Mouse (Mus musculus) hindbrain, embryonic 13.5 days (tissue): Measurements from ENCODE around the gene Clock. TPM values are rescaled to one million over a fixed set of nuclear protein-coding genes. Genes with fewer than 3 reads are reported as not detected.

ENCODE experiments used
- ATAC-seq: fragments of 200-750 bp; cut with Nextera tagmentation; 2 replicates; pipeline ENCODE4 v1.8.0; 2017; ENCODE audit warnings: moderate TSS enrichment; ENCODE audit not compliant: low FRiP score
- H3K27ac ChIP-seq: fragments of 300-500 bp; sonication (generic); 2 replicates; pipeline ENCODE4 v1.5.1; 2015; ENCODE audit warnings: inconsistent platforms, mild to moderate bottlenecking, moderate library complexity
- H3K27me3 ChIP-seq: fragments of 300-500 bp; sonication (generic); 2 replicates; pipeline ENCODE4 v1.6.1; 2015; ENCODE audit warnings: mild to moderate bottlenecking, inconsistent platforms
- H3K36me3 ChIP-seq: fragments of 300-500 bp; sonication (generic); 2 replicates; pipeline ENCODE4 v1.6.1; 2015; ENCODE audit warnings: mild to moderate bottlenecking, inconsistent platforms
- H3K4me1 ChIP-seq: fragments of 300-500 bp; sonication (generic); replicated peaks from 2 replicates; pipeline ENCODE4 v1.6.1; 2015; ENCODE audit warnings: inconsistent platforms
- H3K4me2 ChIP-seq: fragments of 300-500 bp; sonication (generic); 2 replicates; pipeline ENCODE4 v1.6.1; 2015; ENCODE audit warnings: inconsistent platforms, mild to moderate bottlenecking, moderate library complexity
- H3K4me3 ChIP-seq: fragments of 300-500 bp; sonication (generic); 2 replicates; pipeline ENCODE4 v1.5.1; 2015; ENCODE audit warnings: mild to moderate bottlenecking, inconsistent platforms
- H3K9ac ChIP-seq: fragments of 300-500 bp; sonication (generic); 2 replicates; pipeline ENCODE4 v1.6.1; 2015; ENCODE audit warnings: mild to moderate bottlenecking, inconsistent platforms
- H3K9me3 ChIP-seq: fragments of 300-500 bp; sonication (generic); 2 replicates; pipeline ENCODE4 v1.6.1; 2016; ENCODE audit warnings: inconsistent platforms
- WGBS: fragments of 180-500 bp; shearing (Covaris S2); methylation state at CpG from one replicate; pipeline ENCODE4 v1.1.7; 2015; 5-methylcytosine and 5-hydroxymethylcytosine counted together
- polyA plus RNA-seq: library from polyadenylated mRNA; unstranded; fragments of >200 nt; fragmentation: Nextera tagmentation; extraction: Ambion mirVana; gene quantifications from 2 replicates; pipeline ENCODE4 v1.2.1, GENCODE M21; 2015

Gene Clock
- polyA plus RNA-seq, 1 experiment from 2014 or later: 15.6 TPM

GRCm38 (mm10) chr5:76245419-76245818 lies 59.2 kb downstream of the Clock start:
- Histone ChIP-seq H3K9ac (no peak overlapping the region), H3K4me1 (no peaks in the 10 kb centered on the region), H3K9me3 (no peaks in the 10 kb centered on the region), H3K27me3 (no peaks in the 10 kb centered on the region), H3K36me3 (peaks cover 28% of the 10 kb centered on the region), H3K4me3 (no peak overlapping the region), H3K4me2 (no peak overlapping the region), H3K27ac (no peak overlapping the region)
- no peak for ATAC-seq
- 88% methylated on average over 3 of the region's 3 CpGs for WGBS

- H3K36me3 ChIP-seq: peaks cover 36% of the 10 kb centered on the region
- 95% methylated on average over 10 of the region's 10 CpGs for WGBS
- no peaks in the 10 kb centered on the region for H3K4me1 ChIP-seq
- H3K9ac ChIP-seq: no peak overlapping the region
- H3K27ac ChIP-seq: no peak overlapping the region
- no peaks in the 10 kb centered on the region for H3K27me3 ChIP-seq
- H3K4me3 ChIP-seq: no peak overlapping the region
- H3K9me3 ChIP-seq: no peaks in the 10 kb centered on the region
- H3K4me2 ChIP-seq: no peak overlapping the region
- ATAC-seq: no peak
Measured at GRCm38 (mm10) chr5:76244430-76244829, 60.2 kb downstream of the Clock start.

- Histone ChIP-seq H3K9ac (no peak overlapping the region), H3K36me3 (peaks cover 39% of the 10 kb centered on the region), H3K27ac (no peak overlapping the region), H3K4me1 (no peaks in the 10 kb centered on the region), H3K9me3 (no peaks in the 10 kb centered on the region), H3K4me3 (no peak overlapping the region), H3K27me3 (no peaks in the 10 kb centered on the region), H3K4me2 (no peak overlapping the region)
- ATAC-seq: no peak
- 96% methylated on average over 4 of the region's 4 CpGs for WGBS
Measured at GRCm38 (mm10) chr5:76243929-76244328, 60.7 kb downstream of the Clock start.

GRCm38 (mm10) chr5:76243274-76243673 lies 61.3 kb downstream of the Clock start:
- H3K4me2 ChIP-seq: no peak overlapping the region
- H3K9ac ChIP-seq: no peak overlapping the region
- H3K4me1 ChIP-seq: no peaks in the 10 kb centered on the region
- no peak overlapping the region for H3K27ac ChIP-seq
- 86% methylated on average over 3 of the region's 3 CpGs for WGBS
- no peaks in the 10 kb centered on the region for H3K27me3 ChIP-seq
- H3K9me3 ChIP-seq: no peaks in the 10 kb centered on the region
- H3K36me3 ChIP-seq: peaks cover 39% of the 10 kb centered on the region
- ATAC-seq: no peak
- H3K4me3 ChIP-seq: no peak overlapping the region

GRCm38 (mm10) chr5:76231171-76231855 lies 73.3 kb downstream of the Clock start:
- no peak overlapping the region for H3K4me3 ChIP-seq
- H3K27me3 ChIP-seq: no peaks in the 10 kb centered on the region
- no peak for ATAC-seq
- no peaks in the 10 kb centered on the region for H3K9me3 ChIP-seq
- no peaks in the 10 kb centered on the region for H3K4me1 ChIP-seq
- no peak overlapping the region for H3K4me2 ChIP-seq
- H3K9ac ChIP-seq: no peak overlapping the region
- WGBS: 89% methylated on average over 13 of the region's 13 CpGs
- no peak overlapping the region for H3K27ac ChIP-seq
- peaks cover 61% of the 10 kb centered on the region for H3K36me3 ChIP-seq

GRCm38 (mm10) chr5:76216691-76217090 lies 87.9 kb downstream of the Clock start:
- 89% methylated on average over 6 of the region's 6 CpGs for WGBS
- H3K27me3 ChIP-seq: no peaks in the 10 kb centered on the region
- ATAC-seq: no peak
- H3K4me2 ChIP-seq: no peak overlapping the region
- no peaks in the 10 kb centered on the region for H3K4me1 ChIP-seq
- H3K36me3 ChIP-seq: peaks cover 27% of the 10 kb centered on the region
- H3K27ac ChIP-seq: no peak overlapping the region
- H3K9me3 ChIP-seq: no peaks in the 10 kb centered on the region
- H3K4me3 ChIP-seq: no peak overlapping the region
- H3K9ac ChIP-seq: no peak overlapping the region

- no peak overlapping the region for H3K27ac ChIP-seq
- H3K4me2 ChIP-seq: no peak overlapping the region
- no peaks in the 10 kb centered on the region for H3K27me3 ChIP-seq
- H3K4me3 ChIP-seq: no peak overlapping the region
- ATAC-seq: no peak
- no peaks in the 10 kb centered on the region for H3K4me1 ChIP-seq
- 96% methylated on average over 5 of the region's 5 CpGs for WGBS
- no peaks in the 10 kb centered on the region for H3K9me3 ChIP-seq
- H3K9ac ChIP-seq: no peak overlapping the region
- H3K36me3 ChIP-seq: peaks cover 63% of the 10 kb centered on the region
Measured at GRCm38 (mm10) chr5:76208066-76208465, 96.5 kb downstream of the Clock start.

- Histone ChIP-seq H3K27ac (no peak overlapping the region), H3K27me3 (no peaks in the 10 kb centered on the region), H3K9me3 (no peaks in the 10 kb centered on the region), H3K9ac (no peak overlapping the region), H3K4me3 (no peak overlapping the region), H3K4me2 (no peak overlapping the region), H3K4me1 (no peaks in the 10 kb centered on the region), H3K36me3 (peaks cover 71% of the 10 kb centered on the region)
- ATAC-seq: no peak
- 98% methylated on average over 2 of the region's 2 CpGs for WGBS
Measured at GRCm38 (mm10) chr5:76205886-76206285, 98.7 kb downstream of the Clock start.

GRCm38 (mm10) chr5:76203171-76203570 lies 101.4 kb downstream of the Clock start:
- H3K9me3 ChIP-seq: no peaks in the 10 kb centered on the region
- H3K9ac ChIP-seq: no peak overlapping the region
- ATAC-seq: no peak
- H3K4me1 ChIP-seq: no peaks in the 10 kb centered on the region
- 94% methylated on average over 3 of the region's 3 CpGs for WGBS
- no peak overlapping the region for H3K27ac ChIP-seq
- H3K36me3 ChIP-seq: peaks cover 73% of the 10 kb centered on the region
- no peak overlapping the region for H3K4me3 ChIP-seq
- H3K27me3 ChIP-seq: no peaks in the 10 kb centered on the region
- no peak overlapping the region for H3K4me2 ChIP-seq

GRCm38 (mm10) chr5:76199346-76199745 lies 105.2 kb downstream of the Clock start:
- H3K4me3 ChIP-seq: no peak overlapping the region
- H3K4me2 ChIP-seq: no peak overlapping the region
- H3K27me3 ChIP-seq: no peaks in the 10 kb centered on the region
- 94% methylated on average over 13 of the region's 13 CpGs for whole genome bisulfite sequencing
- no peak overlapping the region for H3K27ac ChIP-seq
- H3K4me1 ChIP-seq: no peaks in the 10 kb centered on the region
- ATAC-seq: no peak
- H3K36me3 ChIP-seq: peaks cover 48% of the 10 kb centered on the region
- no peaks in the 10 kb centered on the region for H3K9me3 ChIP-seq
- no peak overlapping the region for H3K9ac ChIP-seq

GRCm38 (mm10) chr5:76194377-76194945 lies 110.1 kb downstream of the Clock start:
- Histone ChIP-seq H3K27me3 (no peaks in the 10 kb centered on the region), H3K36me3 (peaks cover 18% of the 10 kb centered on the region; the same call in 1 of the 2 replicates), H3K27ac (no peak overlapping the region), H3K9me3 (no peaks in the 10 kb centered on the region), H3K4me3 (no peak overlapping the region), H3K4me1 (peaks cover 26% of the 10 kb centered on the region), H3K4me2 (no peak overlapping the region), H3K9ac (no peak overlapping the region)
- WGBS: 91% methylated on average over 6 of the region's 6 CpGs
- no peak for ATAC-seq

GRCm38 (mm10) chr5:76193075-76193474 lies 111.5 kb downstream of the Clock start:
- Histone ChIP-seq H3K4me3 (no peak overlapping the region), H3K4me2 (no peak overlapping the region), H3K4me1 (peaks cover 29% of the 10 kb centered on the region), H3K9me3 (no peaks in the 10 kb centered on the region), H3K27me3 (no peaks in the 10 kb centered on the region), H3K9ac (no peak overlapping the region), H3K36me3 (peaks cover 15% of the 10 kb centered on the region; the same call in 1 of the 2 replicates), H3K27ac (no peak overlapping the region)
- no peak for ATAC-seq

GRCm38 (mm10) chr5:76190609-76191008 lies 114.0 kb downstream of the Clock start:
- H3K4me3 ChIP-seq: no peak overlapping the region
- no peak overlapping the region for H3K9ac ChIP-seq
- H3K9me3 ChIP-seq: no peaks in the 10 kb centered on the region
- H3K36me3 ChIP-seq: peaks cover 11% of the 10 kb centered on the region; the same call in 1 of the 2 replicates
- no peaks in the 10 kb centered on the region for H3K27me3 ChIP-seq
- 95% methylated on average over 4 of the region's 4 CpGs for WGBS
- no peak overlapping the region for H3K4me2 ChIP-seq
- no peak for ATAC-seq
- H3K4me1 ChIP-seq: peaks cover 44% of the 10 kb centered on the region
- H3K27ac ChIP-seq: no peak overlapping the region
